Mouse (Mus musculus): ENCODE results near the gene Gm10447. TPM values are rescaled to one million over a fixed set of nuclear protein-coding genes. Genes with fewer than 3 reads are reported as not detected.

Gene Gm10447
- polyA plus RNA-seq, 1 experiment from 2014 or later, result 0.25 TPM

GRCm38 (mm10) chr11:53477833-53478232, 20.9 kb upstream of the Gm10447 start:
- H3K4me2 ChIP-seq, result 0 out of 2 replicates have a peak overlapping the region, but pooled peaks have one; percentile 75
- WGBS, result 14% methylated on average over 7 of the region's 7 CpGs
- no peaks in the 10 kb centered on the region; the same call in 1 of the 2 replicates for H3K9me3 ChIP-seq
- H3K9ac ChIP-seq, result no peak overlapping the region
- H3K27me3 ChIP-seq, result peaks cover 91% of the 10 kb centered on the region
- ATAC-seq (ENCODE audit: insufficient number of reproducible peaks, insufficient read depth, low FRiP score, low TSS enrichment, low read depth), result no peak
- H3K4me1 ChIP-seq, result peaks cover 25% of the 10 kb centered on the region
- H3K27ac ChIP-seq, result no peak overlapping the region
- no peaks in the 10 kb centered on the region for H3K36me3 ChIP-seq
- peak overlapping the region; percentile 46; the same call in 1 of the 2 replicates for H3K4me3 ChIP-seq

GRCm38 (mm10) chr11:53475620-53476019, 18.7 kb upstream of the Gm10447 start:
- Histone ChIP-seq H3K9me3 (no peaks in the 10 kb centered on the region; the same call in 1 of the 2 replicates), H3K27ac (no peak overlapping the region), H3K4me2 (peak overlapping the region; percentile 39), H3K27me3 (peaks cover 87% of the 10 kb centered on the region), H3K9ac (no peak overlapping the region), H3K4me1 (peaks cover 32% of the 10 kb centered on the region), H3K4me3 (no peak overlapping the region), H3K36me3 (no peaks in the 10 kb centered on the region)
- WGBS, result 20% methylated on average over 8 of the region's 8 CpGs
- no peak for ATAC-seq (ENCODE audit: insufficient number of reproducible peaks, insufficient read depth, low FRiP score, low TSS enrichment, low read depth)

- ATAC-seq (ENCODE audit: insufficient number of reproducible peaks, insufficient read depth, low FRiP score, low TSS enrichment, low read depth), result no peak
- no peak overlapping the region for H3K27ac ChIP-seq
- H3K4me2 ChIP-seq, result no peak overlapping the region
- peaks cover 74% of the 10 kb centered on the region for H3K27me3 ChIP-seq
- no peak overlapping the region for H3K9ac ChIP-seq
- H3K4me1 ChIP-seq, result peaks cover 23% of the 10 kb centered on the region
- WGBS, result 75% methylated on average over 3 of the region's 3 CpGs
- H3K4me3 ChIP-seq, result no peak overlapping the region
- no peaks in the 10 kb centered on the region for H3K9me3 ChIP-seq
- no peaks in the 10 kb centered on the region for H3K36me3 ChIP-seq
Observed at GRCm38 (mm10) chr11:53472709-53473108, 15.8 kb upstream of the Gm10447 start.

- H3K36me3 ChIP-seq, result 0 out of 2 replicates have a peak, but pooled peaks cover 3% of the 10 kb centered on the region
- H3K9ac ChIP-seq, result peak within 1 kb of the TSS; percentile 47; the same call in 1 of the 2 replicates
- H3K27ac ChIP-seq, result peak within 1 kb of the TSS; percentile 48
- 2% methylated on average over 29 of the region's 29 CpGs for WGBS
- peaks cover 77% of the 10 kb centered on the region for H3K27me3 ChIP-seq
- peak; percentile 77 for ATAC-seq (ENCODE audit: insufficient number of reproducible peaks, insufficient read depth, low FRiP score, low TSS enrichment, low read depth)
- H3K4me3 ChIP-seq, result peak within 1 kb of the TSS; percentile 23
- H3K4me2 ChIP-seq, result peak within 1 kb of the TSS; percentile 52
- peaks cover 28% of the 10 kb centered on the region for H3K4me1 ChIP-seq
- H3K9me3 ChIP-seq, result no peaks in the 10 kb centered on the region
Observed at GRCm38 (mm10) chr11:53469968-53470695, 13.2 kb upstream of the Gm10447 start, which contains the start of gene Gm9837. Gene Gm9837 (minus strand): TSS chr11:53470479.

- peak overlapping the region; percentile 32; the same call in 1 of the 2 replicates for H3K9ac ChIP-seq
- peaks cover 77% of the 10 kb centered on the region for H3K27me3 ChIP-seq
- 18% methylated on average over 16 of the region's 16 CpGs for WGBS
- peak overlapping the region; percentile 52 for H3K4me2 ChIP-seq
- H3K27ac ChIP-seq, result peak overlapping the region; percentile 48
- H3K4me1 ChIP-seq, result peaks cover 28% of the 10 kb centered on the region
- 0 out of 2 replicates have a peak, but pooled peaks cover 3% of the 10 kb centered on the region for H3K36me3 ChIP-seq
- H3K9me3 ChIP-seq, result no peaks in the 10 kb centered on the region
- H3K4me3 ChIP-seq, result peak overlapping the region; percentile 23
- no peak for ATAC-seq (ENCODE audit: insufficient number of reproducible peaks, insufficient read depth, low FRiP score, low TSS enrichment, low read depth)
Observed at GRCm38 (mm10) chr11:53469294-53469967, 12.5 kb upstream of the Gm10447 start.

- H3K4me3 ChIP-seq, result peak overlapping the region; percentile 41
- H3K27me3 ChIP-seq, result peaks cover 86% of the 10 kb centered on the region
- peak overlapping the region; percentile 63 for H3K9ac ChIP-seq
- 7% methylated on average over 40 of the region's 40 CpGs for WGBS
- H3K9me3 ChIP-seq, result no peaks in the 10 kb centered on the region
- H3K27ac ChIP-seq, result no peak overlapping the region
- 0 out of 2 replicates have a peak, but pooled peaks cover 3% of the 10 kb centered on the region for H3K36me3 ChIP-seq
- H3K4me1 ChIP-seq, result peaks cover 43% of the 10 kb centered on the region
- no peak for ATAC-seq (ENCODE audit: insufficient number of reproducible peaks, insufficient read depth, low FRiP score, low TSS enrichment, low read depth)
- H3K4me2 ChIP-seq, result peak overlapping the region; percentile 67
Observed at GRCm38 (mm10) chr11:53466231-53466971, 9.5 kb upstream of the Gm10447 start.

GRCm38 (mm10) chr11:53463551-53464424, 6.9 kb upstream of the Gm10447 start:
- H3K27me3 ChIP-seq, result peaks cover 77% of the 10 kb centered on the region
- H3K4me1 ChIP-seq, result peaks cover 28% of the 10 kb centered on the region
- H3K9me3 ChIP-seq, result no peaks in the 10 kb centered on the region
- peak overlapping the region; percentile 74 for H3K4me2 ChIP-seq
- peak overlapping the region; percentile 42 for H3K4me3 ChIP-seq
- 6% methylated on average over 55 of the region's 55 CpGs for WGBS
- H3K27ac ChIP-seq, result no peak overlapping the region
- no peak for ATAC-seq (ENCODE audit: insufficient number of reproducible peaks, insufficient read depth, low FRiP score, low TSS enrichment, low read depth)
- 0 out of 2 replicates have a peak, but pooled peaks cover 3% of the 10 kb centered on the region for H3K36me3 ChIP-seq
- H3K9ac ChIP-seq, result peak overlapping the region; percentile 60

GRCm38 (mm10) chr11:53461727-53462126, 4.8 kb upstream of the Gm10447 start:
- Histone ChIP-seq H3K4me2 (no peak overlapping the region), H3K4me1 (peaks cover 29% of the 10 kb centered on the region), H3K9me3 (no peaks in the 10 kb centered on the region), H3K4me3 (no peak overlapping the region), H3K36me3 (0 out of 2 replicates have a peak, but pooled peaks cover 3% of the 10 kb centered on the region), H3K9ac (no peak overlapping the region), H3K27ac (no peak overlapping the region), H3K27me3 (peaks cover 77% of the 10 kb centered on the region)
- WGBS, result 13% methylated on average over 5 of the region's 5 CpGs
- no peak for ATAC-seq (ENCODE audit: insufficient number of reproducible peaks, insufficient read depth, low FRiP score, low TSS enrichment, low read depth)

GRCm38 (mm10) chr11:53460192-53460591, 3.3 kb upstream of the Gm10447 start:
- no peak for ATAC-seq (ENCODE audit: insufficient number of reproducible peaks, insufficient read depth, low FRiP score, low TSS enrichment, low read depth)
- peaks cover 19% of the 10 kb centered on the region for H3K4me1 ChIP-seq
- H3K9ac ChIP-seq, result no peak overlapping the region
- 89% methylated on average over 3 of the region's 3 CpGs for WGBS
- H3K4me2 ChIP-seq, result no peak overlapping the region
- H3K9me3 ChIP-seq, result no peaks in the 10 kb centered on the region
- peaks cover 63% of the 10 kb centered on the region for H3K27me3 ChIP-seq
- no peak overlapping the region for H3K4me3 ChIP-seq
- H3K36me3 ChIP-seq, result 0 out of 2 replicates have a peak, but pooled peaks cover under 1% of the 10 kb centered on the region
- H3K27ac ChIP-seq, result no peak overlapping the region

GRCm38 (mm10) chr11:53458996-53459395, 2.1 kb upstream of the Gm10447 start:
- Histone ChIP-seq H3K4me3 (no peak overlapping the region), H3K9ac (no peak overlapping the region), H3K36me3 (no peaks in the 10 kb centered on the region), H3K27me3 (peaks cover 51% of the 10 kb centered on the region), H3K27ac (no peak overlapping the region), H3K4me1 (peaks cover 18% of the 10 kb centered on the region), H3K9me3 (no peaks in the 10 kb centered on the region), H3K4me2 (no peak overlapping the region)
- WGBS, result 69% methylated on average over 3 of the region's 3 CpGs
- no peak for ATAC-seq (ENCODE audit: insufficient number of reproducible peaks, insufficient read depth, low FRiP score, low TSS enrichment, low read depth)
